Mouse (Mus musculus) adrenal gland, adult 18-20 months (tissue): Measurements from ENCODE around the gene Saal1. TPM values are rescaled to one million over a fixed set of nuclear protein-coding genes. Genes with fewer than 3 reads are reported as not detected.
"Not testable (repeated sequence)": the region's sequence is repeated elsewhere in the genome, so short reads cannot be mapped to it uniquely, and the experiment has no call there.

Source experiments
- DNase-seq, 2 experiments: peaks; one replicate each; pipeline ENCODE4 v3.0.0; 2021 to 2022; ENCODE audit warnings: low spot score in 2 of 2
- total RNA-seq, 2 experiments: library from RNA; stranded (reverse); gene quantifications; 1 replicate in 1 of 2; 2 replicates in 1 of 2; pipeline ENCODE4 v1.2.3; 2021

Gene Saal1
- total RNA-seq, 2 experiments from 2014 or later = 6.5 to 7.8 TPM

GRCm38 (mm10) chr7:46700521-46701025 is 9.9 kb downstream of the Saal1 start:
- no peak for DNase-seq

- DNase-seq = no peak
These were observed 13.7 kb downstream of the Saal1 start for GRCm38 (mm10) chr7:46696754-46697153.

- DNase-seq = no peak
These were observed 23.7 kb downstream of the Saal1 start for GRCm38 (mm10) chr7:46686827-46687226.

- DNase-seq = no peak
These were observed 29.7 kb downstream of the Saal1 start for GRCm38 (mm10) chr7:46680732-46681131.

GRCm38 (mm10) chr7:46679044-46679443 is 31.4 kb downstream of the Saal1 start:
- DNase-seq = not testable (repeated sequence)

GRCm38 (mm10) chr7:46678417-46678816 is 32.1 kb downstream of the Saal1 start:
- DNase-seq = no peak

GRCm38 (mm10) chr7:46676808-46677360 is 33.6 kb downstream of the Saal1 start:
- no peak for DNase-seq

GRCm38 (mm10) chr7:46675886-46676285 is 34.6 kb downstream of the Saal1 start:
- no peak for DNase-seq

- DNase-seq = no peak
These were observed 35.4 kb downstream of the Saal1 start for GRCm38 (mm10) chr7:46675061-46675460.

- DNase-seq = no peak
These were observed 38.3 kb downstream of the Saal1 start, which contains the start of gene Tph1 for GRCm38 (mm10) chr7:46672160-46672672. Gene Tph1 (minus strand): TSS chr7:46672537.

- DNase-seq = no peak
These were observed 43.2 kb downstream of the Saal1 start for GRCm38 (mm10) chr7:46667256-46667655.

- peak; percentile 11 to 28 for DNase-seq
These were observed 45.2 kb downstream of the Saal1 start for GRCm38 (mm10) chr7:46665236-46665635.

- no peak for DNase-seq
These were observed 48.8 kb downstream of the Saal1 start for GRCm38 (mm10) chr7:46661591-46662090.

- DNase-seq = no peak
These were observed 58.2 kb downstream of the Saal1 start for GRCm38 (mm10) chr7:46652279-46652678.

GRCm38 (mm10) chr7:46650231-46650630 is 60.2 kb downstream of the Saal1 start:
- DNase-seq = not testable (repeated sequence)

GRCm38 (mm10) chr7:46648431-46649140 is 61.9 kb downstream of the Saal1 start:
- DNase-seq = no peak

- DNase-seq = no peak
These were observed 67.3 kb downstream of the Saal1 start for GRCm38 (mm10) chr7:46643172-46643571.

GRCm38 (mm10) chr7:46640062-46640461 is 70.4 kb downstream of the Saal1 start:
- no peak for DNase-seq

GRCm38 (mm10) chr7:46639692-46640031 is 70.8 kb downstream of the Saal1 start, which contains the start of gene Sergef:
Gene Sergef (minus strand): TSS chr7:46639807.
- peak; percentile 90 to 91 for DNase-seq

GRCm38 (mm10) chr7:46638889-46639691 is 71.4 kb downstream of the Saal1 start:
- DNase-seq = no peak
